Mouse (Mus musculus): Measurements from ENCODE around the gene Cryab.
A peak's percentile ranks its signal among the peaks of the same experiment; 100 is the strongest.

The Cryab gene

GRCm38 (mm10) chr9:50797641-50798040 lies 46.5 kb downstream of the Cryab start:
- DNase-seq (ENCODE audit: low spot score), result no peak

- DNase-seq (ENCODE audit: low spot score), result no peak
Measured at GRCm38 (mm10) chr9:50798368-50798767, 47.2 kb downstream of the Cryab start.

- DNase-seq (ENCODE audit: low spot score), result peak; percentile 69
Measured at GRCm38 (mm10) chr9:50800985-50801384, 49.9 kb downstream of the Cryab start.

GRCm38 (mm10) chr9:50803055-50803671 lies 52.0 kb downstream of the Cryab start:
- DNase-seq (ENCODE audit: low spot score), result peak; percentile 60

All from c-Kit-positive CD71-positive TER-119-positive erythroid progenitor cells, embryonic 14.5 days (primary cell).